Mouse (Mus musculus) lung, embryonic 15.5 days (tissue): ENCODE measurements around the gene Snx11. TPM values are rescaled to one million over a fixed set of nuclear protein-coding genes. Genes with fewer than 3 reads are reported as not detected.
"Not testable (repeated sequence)": the region's sequence is repeated elsewhere in the genome, so short reads cannot be mapped to it uniquely, and the experiment has no call there.

Source experiments
- ATAC-seq: fragments of 200-750 bp; cut with Nextera tagmentation; 2 replicates; pipeline ENCODE4 v1.8.0; 2017; ENCODE audit warnings: moderate number of reproducible peaks, borderline replicate concordance; ENCODE audit not compliant: low FRiP score, low TSS enrichment; ENCODE audit errors: extremely low read depth
- H3K27ac ChIP-seq: fragments of 300-500 bp; sonication (generic); 2 replicates; pipeline ENCODE4 v1.5.1; 2015; ENCODE audit warnings: moderate library complexity, mild to moderate bottlenecking, inconsistent platforms
- H3K27me3 ChIP-seq: fragments of 300-500 bp; sonication (generic); 2 replicates; pipeline ENCODE4 v1.6.1; 2015; ENCODE audit warnings: inconsistent platforms
- H3K36me3 ChIP-seq: fragments of 300-500 bp; sonication (generic); 2 replicates; pipeline ENCODE4 v1.6.1; 2015; ENCODE audit warnings: inconsistent platforms
- H3K4me1 ChIP-seq: fragments of 300-500 bp; sonication (generic); 2 replicates; pipeline ENCODE4 v1.6.1; 2015; ENCODE audit warnings: inconsistent platforms
- H3K4me2 ChIP-seq: fragments of 300-500 bp; sonication (generic); 2 replicates; pipeline ENCODE4 v1.6.1; 2015; ENCODE audit warnings: inconsistent platforms, mild to moderate bottlenecking, moderate library complexity
- H3K4me3 ChIP-seq: fragments of 300-500 bp; sonication (generic); 2 replicates; pipeline ENCODE4 v1.5.1; 2015; ENCODE audit warnings: mild to moderate bottlenecking, inconsistent platforms
- H3K9ac ChIP-seq: fragments of 300-500 bp; sonication (generic); 2 replicates; pipeline ENCODE4 v1.6.1; 2015; ENCODE audit warnings: inconsistent platforms
- H3K9me3 ChIP-seq: fragments of 300-500 bp; sonication (generic); 2 replicates; pipeline ENCODE4 v1.6.1; 2016; ENCODE audit warnings: inconsistent platforms
- WGBS: fragments of 180-500 bp; shearing (Covaris S2); methylation state at CpG from one replicate; pipeline ENCODE4 v1.1.7; 2015; 5-methylcytosine and 5-hydroxymethylcytosine counted together
- polyA plus RNA-seq: library from polyadenylated mRNA; unstranded; fragments of >200 nt; fragmentation: Nextera tagmentation; extraction: Ambion mirVana; gene quantifications from 2 replicates; pipeline ENCODE4 v1.2.1, GENCODE M21; 2015

Snx11 gene
- polyA plus RNA-seq, 1 experiment from 2014 or later: 20.3 TPM

DNA sequence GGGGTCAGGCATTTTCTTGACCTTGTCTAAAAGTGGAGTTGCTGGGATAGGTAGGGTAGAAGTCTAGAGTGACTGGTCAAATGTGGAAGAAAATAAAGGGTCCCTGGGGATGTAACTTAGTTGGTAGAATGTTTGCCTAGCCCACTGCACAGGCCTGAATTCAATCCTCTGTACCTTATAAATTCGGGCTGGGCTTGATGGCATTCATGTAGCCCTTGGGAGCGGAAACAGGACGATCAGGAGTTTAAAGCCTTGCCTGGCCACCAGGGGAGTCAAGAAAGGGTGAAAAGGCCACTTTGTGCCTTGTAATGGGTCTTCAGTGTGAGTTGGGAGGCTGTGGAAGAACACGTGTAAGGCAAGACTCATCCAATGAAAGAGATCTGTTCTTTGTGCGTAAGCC lies 12.6 kb upstream of the Snx11 start:
- Histone ChIP-seq H3K4me1 (peaks cover 21% of the 10 kb centered on the region), H3K4me3 (peak overlapping the region; percentile 99), H3K27me3 (no peaks in the 10 kb centered on the region), H3K9me3 (no peaks in the 10 kb centered on the region), H3K27ac (0 out of 2 replicates have a peak overlapping the region, but pooled peaks have one; percentile 99), H3K9ac (peak overlapping the region; percentile 95), H3K4me2 (peak overlapping the region; percentile 67), H3K36me3 (no peaks in the 10 kb centered on the region)
- 7% methylated on average over 5 of the region's 5 CpGs for WGBS
- no peak for ATAC-seq

DNA sequence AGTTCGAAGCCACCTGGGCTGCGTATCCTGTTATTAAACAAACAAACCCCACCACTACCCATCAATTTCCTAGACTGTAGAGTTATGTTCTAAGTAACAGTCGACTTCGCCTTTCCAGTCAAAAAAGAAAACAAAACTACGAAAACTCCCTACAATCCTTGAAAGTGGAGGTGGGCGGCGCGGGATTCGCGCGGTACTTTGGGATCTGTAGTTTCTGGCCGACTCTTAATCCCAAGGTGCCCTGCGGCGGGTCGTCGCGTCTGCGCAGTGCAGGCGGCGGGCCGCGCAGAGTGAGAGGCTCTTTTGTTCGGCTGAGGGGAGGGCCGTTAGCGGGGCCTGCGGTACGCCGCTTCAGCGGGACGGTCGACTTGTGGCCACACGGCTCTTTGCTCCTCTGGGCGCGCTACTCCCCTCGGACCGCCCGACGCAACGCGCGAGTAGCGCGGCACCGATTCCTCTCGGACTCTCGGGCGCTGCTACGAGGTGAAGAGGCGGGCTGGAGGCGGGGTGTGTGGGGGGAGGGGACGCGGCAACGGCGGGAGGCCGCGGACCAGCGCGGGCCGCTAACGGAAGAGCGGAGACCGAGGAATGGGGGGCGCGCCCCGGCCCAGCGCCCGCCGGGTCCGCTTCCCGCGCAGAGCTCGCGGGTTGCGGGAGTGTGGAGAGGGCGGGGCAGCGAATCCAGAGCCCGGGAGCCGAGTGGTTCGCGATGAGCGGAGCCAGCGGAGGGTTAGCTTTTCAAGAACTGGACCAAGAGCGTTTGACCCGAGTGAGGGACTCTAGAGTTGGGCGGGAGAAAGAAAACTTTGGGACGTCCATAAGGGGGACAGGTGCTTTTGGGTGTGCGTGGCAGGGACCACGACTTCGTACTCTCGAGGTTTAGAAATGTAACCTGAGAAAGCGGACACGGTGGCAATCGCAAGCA lies 11.8 kb upstream of the Snx11 start, which contains the start of gene Cbx1:
Gene Cbx1, plus strand, starts transcription at position 257 of the 925 bp plus-strand sequence.
- peak within 1 kb of the TSS; percentile 99 for H3K27ac ChIP-seq
- WGBS: under 1% methylated on average over 88 of the region's 93 CpGs
- no peaks in the 10 kb centered on the region for H3K9me3 ChIP-seq
- H3K9ac ChIP-seq: peak within 1 kb of the TSS; percentile 95
- peak within 1 kb of the TSS; percentile 99 for H3K4me3 ChIP-seq
- H3K27me3 ChIP-seq: no peaks in the 10 kb centered on the region
- ATAC-seq: peak; percentile 98
- H3K4me2 ChIP-seq: peak within 1 kb of the TSS; percentile 67
- no peaks in the 10 kb centered on the region for H3K36me3 ChIP-seq
- H3K4me1 ChIP-seq: peaks cover 21% of the 10 kb centered on the region

DNA sequence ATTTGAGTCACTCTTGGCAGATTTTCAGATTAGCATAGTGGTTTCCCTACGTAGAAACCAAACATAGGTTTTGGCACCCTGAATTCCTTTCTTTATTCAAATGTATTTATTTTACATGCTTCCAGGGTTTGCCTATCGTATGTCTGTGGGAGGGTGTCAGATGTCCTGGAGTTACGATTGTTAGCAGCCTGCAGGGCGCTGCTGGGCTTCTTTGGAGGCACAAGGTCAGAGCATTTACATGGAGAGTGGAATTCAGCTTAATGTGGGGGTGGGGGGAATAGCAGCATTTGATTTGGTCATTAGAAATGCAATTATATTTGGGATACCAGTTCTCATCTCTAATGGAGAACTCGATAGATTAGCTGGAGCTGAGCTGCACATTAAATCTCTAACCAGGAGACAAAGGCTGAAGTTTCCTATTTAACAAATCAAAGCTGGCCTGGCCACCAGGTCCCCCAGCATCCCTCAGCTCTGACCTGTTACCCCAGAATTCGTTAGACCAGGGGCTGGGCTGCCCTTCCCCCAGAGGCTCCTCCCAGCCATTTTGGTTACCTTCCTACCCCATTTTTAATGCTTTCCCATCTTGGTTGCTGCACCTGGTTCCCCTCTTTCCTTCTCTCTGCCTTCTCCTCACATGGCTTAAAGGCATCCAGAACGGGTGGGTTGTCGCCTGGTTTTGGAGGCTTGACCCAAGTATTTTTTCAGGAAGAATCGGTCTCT lies 9.5 kb upstream of the Snx11 start:
- H3K4me3 ChIP-seq: no peak overlapping the region
- no peak overlapping the region for H3K27ac ChIP-seq
- H3K9ac ChIP-seq: no peak overlapping the region

DNA sequence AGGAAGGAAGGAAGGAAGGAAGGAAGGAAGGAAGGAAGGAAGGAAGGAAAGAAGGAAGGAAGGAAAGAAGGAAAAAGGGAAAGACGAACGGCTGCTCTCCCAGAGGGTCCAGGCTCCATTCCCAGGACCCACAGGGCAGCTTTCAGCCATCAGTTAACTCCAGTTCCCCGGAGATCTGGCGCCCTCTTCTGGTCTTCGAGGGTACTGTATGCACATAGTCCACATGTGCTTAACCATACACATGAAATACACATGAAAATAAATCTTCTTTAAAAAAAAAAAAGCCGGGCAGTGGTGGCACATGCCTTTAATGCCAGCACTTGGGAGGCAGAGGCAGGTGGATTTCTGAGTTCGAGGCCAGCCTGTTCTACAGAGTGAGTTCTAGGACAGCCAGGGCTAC lies 7.5 kb upstream of the Snx11 start:
- H3K4me2 ChIP-seq, H3K4me1 ChIP-seq, H3K27ac ChIP-seq, H3K36me3 ChIP-seq, H3K9ac ChIP-seq, ATAC-seq, H3K4me3 ChIP-seq, H3K9me3 ChIP-seq, H3K27me3 ChIP-seq: not testable (repeated sequence)
- 7% methylated on average over 7 of the region's 7 CpGs for WGBS

More for the DNA sequence above, 9.5 kb upstream of the Snx11 start:
- Histone ChIP-seq H3K27me3 (no peaks in the 10 kb centered on the region), H3K4me2 (no peak overlapping the region), H3K9me3 (no peaks in the 10 kb centered on the region), H3K36me3 (no peaks in the 10 kb centered on the region), H3K4me1 (peaks cover 19% of the 10 kb centered on the region)
- ATAC-seq: no peak
- WGBS: 33% methylated on average over 9 of the region's 9 CpGs

DNA sequence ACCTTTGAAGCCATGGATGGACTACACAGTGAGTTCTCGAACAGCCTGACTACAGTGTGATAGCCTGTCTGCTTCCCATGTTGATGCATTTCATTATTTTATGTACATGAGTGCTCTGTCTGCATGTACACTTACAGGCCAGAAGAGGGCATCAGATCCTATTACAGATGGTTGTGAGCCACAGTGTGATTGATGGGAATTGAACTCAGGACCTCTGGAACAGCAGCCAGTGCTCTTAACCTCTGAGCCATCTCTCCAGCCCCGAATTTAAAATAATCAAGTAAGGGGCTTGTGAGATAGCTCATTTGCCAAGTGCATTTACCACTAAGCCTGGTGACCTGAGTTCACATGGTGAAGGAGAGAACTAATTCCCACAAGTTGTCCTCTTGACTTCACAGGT lies 4.1 kb upstream of the Snx11 start:
- ATAC-seq: no peak
- WGBS: 55% methylated on average over 2 of the region's 2 CpGs
- H3K4me3 ChIP-seq: no peak overlapping the region
- no peaks in the 10 kb centered on the region for H3K27me3 ChIP-seq
- H3K4me2 ChIP-seq: no peak overlapping the region
- H3K4me1 ChIP-seq: peaks cover 6% of the 10 kb centered on the region
- H3K27ac ChIP-seq: no peak overlapping the region
- no peaks in the 10 kb centered on the region for H3K9me3 ChIP-seq
- H3K9ac ChIP-seq: no peak overlapping the region
- H3K36me3 ChIP-seq: no peaks in the 10 kb centered on the region

DNA sequence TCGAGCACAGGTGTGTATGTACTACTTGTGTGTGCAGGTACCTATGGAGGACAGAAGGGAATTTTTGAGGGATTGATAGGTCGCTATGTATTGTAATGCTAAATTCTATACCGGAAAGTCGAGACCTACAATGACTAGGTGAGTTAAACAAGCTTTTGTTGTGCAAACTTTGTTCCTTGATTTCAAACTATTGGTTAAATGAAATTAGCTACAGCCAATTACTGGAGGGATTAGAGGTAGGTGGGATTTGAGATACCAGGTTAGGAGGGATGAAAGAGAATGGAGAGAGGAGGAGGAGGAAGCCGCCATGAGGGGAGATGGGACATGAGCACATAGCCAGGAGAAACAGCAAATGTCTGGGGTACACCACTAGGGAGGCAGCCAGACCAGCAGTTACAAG lies 2.9 kb upstream of the Snx11 start:
- Histone ChIP-seq H3K36me3 (no peaks in the 10 kb centered on the region), H3K4me3 (no peak overlapping the region), H3K27ac (no peak overlapping the region), H3K9ac (no peak overlapping the region), H3K4me2 (no peak overlapping the region), H3K9me3 (no peaks in the 10 kb centered on the region), H3K27me3 (no peaks in the 10 kb centered on the region), H3K4me1 (peaks cover 10% of the 10 kb centered on the region)
- 69% methylated on average over 5 of the region's 5 CpGs for WGBS
- no peak for ATAC-seq

DNA sequence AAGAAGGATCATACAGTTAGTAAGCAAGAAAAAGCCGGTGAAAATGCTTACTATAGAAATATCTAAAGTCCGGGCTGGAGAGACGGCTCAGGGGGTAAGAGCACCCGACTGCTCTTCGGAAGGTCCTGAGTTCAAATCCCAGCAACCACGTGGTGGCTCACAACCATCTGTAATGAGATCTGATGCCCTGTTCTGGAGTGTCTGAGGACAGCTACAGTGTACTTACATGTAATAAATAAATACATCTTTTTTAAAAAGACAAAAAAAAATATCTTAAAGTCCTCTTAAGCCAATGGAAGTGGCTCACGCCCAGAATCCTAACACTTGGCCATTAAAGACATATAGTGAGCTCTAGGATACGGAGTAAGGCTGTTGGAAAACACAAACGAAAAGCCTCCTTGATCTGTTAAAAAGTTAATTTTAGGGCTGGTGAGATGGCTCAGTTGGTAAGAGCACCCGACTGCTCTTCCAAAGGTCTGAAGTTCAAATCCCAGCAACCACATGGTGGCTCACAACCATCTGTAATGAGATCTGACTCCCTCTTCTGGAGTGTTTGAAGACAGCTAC lies 785 bp upstream of the Snx11 start:
- ATAC-seq: not testable (repeated sequence)

DNA sequence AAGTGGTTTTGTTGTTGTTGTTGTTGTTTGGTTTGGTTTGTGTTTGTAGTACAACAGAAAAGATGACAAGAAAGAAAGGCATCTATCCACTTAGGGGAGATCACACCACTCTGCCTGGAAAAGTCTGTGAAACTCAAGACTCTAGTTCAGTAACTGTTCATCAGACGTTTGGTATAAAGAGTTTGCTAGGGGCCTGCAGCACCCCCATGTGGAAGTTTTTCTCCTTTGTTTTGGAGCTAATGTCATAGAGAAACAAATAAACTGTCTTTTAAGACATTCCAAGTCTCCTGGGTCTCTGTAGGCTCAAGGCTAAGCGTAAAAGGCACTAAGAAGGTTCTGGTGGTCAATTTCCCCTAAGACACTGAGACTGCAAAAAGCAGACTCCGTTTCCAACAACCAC lies 1.3 kb downstream of the Snx11 start:
- Histone ChIP-seq H3K36me3 (peaks cover 15% of the 10 kb centered on the region; the same call in 1 of the 2 replicates), H3K4me3 (peak overlapping the region; percentile 59; the same call in 1 of the 2 replicates), H3K27me3 (no peaks in the 10 kb centered on the region), H3K9me3 (no peaks in the 10 kb centered on the region), H3K4me1 (peaks cover 10% of the 10 kb centered on the region), H3K9ac (no peak overlapping the region), H3K4me2 (peak overlapping the region; percentile 80), H3K27ac (no peak overlapping the region)
- no peak for ATAC-seq
- WGBS: 36% methylated on average over 3 of the region's 3 CpGs

More for the DNA sequence above, 785 bp upstream of the Snx11 start:
- 62% methylated on average over 10 of the region's 10 CpGs for WGBS
- Histone ChIP-seq H3K4me2 (peak overlapping the region; percentile 80), H3K9ac (peak overlapping the region; percentile 36; the same call in 1 of the 2 replicates), H3K27ac (peak overlapping the region; percentile 64), H3K4me3 (peak overlapping the region; percentile 59)
- H3K9me3 ChIP-seq, H3K27me3 ChIP-seq, H3K36me3 ChIP-seq, H3K4me1 ChIP-seq: not testable (repeated sequence)

DNA sequence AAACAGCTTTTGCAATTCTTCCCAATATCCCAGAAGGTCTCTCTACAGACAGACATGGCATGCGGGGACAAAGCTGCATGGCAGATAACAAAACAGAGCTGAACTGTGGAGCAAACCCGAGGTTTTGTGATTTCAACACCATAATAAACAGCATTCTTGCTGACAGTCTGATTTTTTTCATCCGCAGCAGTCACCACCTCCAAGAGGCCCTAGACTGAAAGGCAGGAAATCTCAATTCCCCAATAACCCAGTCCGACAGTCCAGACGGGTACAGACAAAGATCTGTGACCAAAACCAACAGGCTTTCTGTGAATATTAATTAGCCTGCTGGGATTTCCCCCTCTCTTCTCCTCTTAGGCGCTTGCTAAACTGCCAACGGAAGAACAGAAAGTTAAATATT lies 1.7 kb downstream of the Snx11 start:
- no peak for ATAC-seq
- H3K27ac ChIP-seq: no peak overlapping the region
- no peak overlapping the region for H3K9ac ChIP-seq
- no peaks in the 10 kb centered on the region for H3K9me3 ChIP-seq
- H3K4me3 ChIP-seq: no peak overlapping the region
- H3K4me2 ChIP-seq: no peak overlapping the region
- H3K27me3 ChIP-seq: no peaks in the 10 kb centered on the region
- peaks cover 18% of the 10 kb centered on the region for H3K36me3 ChIP-seq
- 71% methylated on average over 7 of the region's 7 CpGs for WGBS
- H3K4me1 ChIP-seq: peaks cover 10% of the 10 kb centered on the region

DNA sequence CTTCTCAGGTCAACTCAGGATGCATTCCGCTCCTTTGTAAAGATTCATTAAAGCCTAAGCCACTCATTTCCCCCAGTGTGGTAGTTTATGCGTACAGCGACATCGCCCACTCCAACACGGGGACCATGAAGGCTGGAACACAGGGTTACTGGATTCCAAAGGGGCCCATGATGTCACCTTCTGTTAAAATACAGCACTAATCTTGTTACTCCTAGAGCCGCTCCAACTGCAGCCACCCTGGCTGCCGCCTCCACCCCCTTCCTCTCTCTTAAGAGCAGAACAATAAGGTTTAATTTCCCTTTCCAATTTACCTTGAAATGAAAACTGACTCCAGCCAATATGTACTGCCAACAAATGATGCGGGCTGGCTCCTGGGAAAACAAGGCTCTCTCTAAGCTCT lies 2.3 kb downstream of the Snx11 start:
- ATAC-seq: no peak

DNA sequence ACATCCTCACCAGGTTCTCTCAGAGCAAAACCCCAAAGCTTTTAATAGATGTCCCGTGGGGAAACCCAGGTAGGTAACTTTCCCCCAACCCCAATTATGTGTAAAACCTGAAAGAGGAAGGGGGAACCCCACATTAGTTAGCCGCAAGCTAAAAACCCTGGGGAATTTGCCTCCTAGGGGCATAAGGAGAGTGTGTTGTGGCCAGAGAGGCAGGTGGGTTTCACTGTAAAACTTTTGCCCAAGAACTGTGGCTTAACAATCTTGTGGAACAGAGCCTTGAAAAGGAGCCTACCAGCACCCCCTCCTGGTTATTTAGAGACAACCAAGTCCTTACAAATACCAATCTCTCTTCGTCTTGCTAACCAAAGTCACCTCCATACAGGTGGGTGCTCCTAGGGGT lies 2.8 kb downstream of the Snx11 start:
- ATAC-seq: no peak
- Histone ChIP-seq H3K9me3 (no peaks in the 10 kb centered on the region), H3K27ac (no peak overlapping the region), H3K4me3 (no peak overlapping the region), H3K36me3 (peaks cover 27% of the 10 kb centered on the region), H3K9ac (no peak overlapping the region), H3K4me2 (no peak overlapping the region), H3K27me3 (no peaks in the 10 kb centered on the region), H3K4me1 (peaks cover 10% of the 10 kb centered on the region)
- 80% methylated on average over 3 of the region's 3 CpGs for WGBS

More for the DNA sequence above, 2.3 kb downstream of the Snx11 start:
- H3K27ac ChIP-seq: no peak overlapping the region
- H3K4me3 ChIP-seq: no peak overlapping the region
- H3K27me3 ChIP-seq: no peaks in the 10 kb centered on the region
- H3K9me3 ChIP-seq: no peaks in the 10 kb centered on the region
- H3K36me3 ChIP-seq: peaks cover 22% of the 10 kb centered on the region
- H3K4me1 ChIP-seq: peaks cover 10% of the 10 kb centered on the region
- H3K4me2 ChIP-seq: no peak overlapping the region
- 81% methylated on average over 8 of the region's 8 CpGs for WGBS
- H3K9ac ChIP-seq: no peak overlapping the region
